Mouse (Mus musculus): ENCODE measurements around the gene Gtpbp10.

Gene Gtpbp10

GRCm38 (mm10) chr5:5559079-5559740, at the start of gene Gtpbp10:
Gene Gtpbp10, minus strand, starts transcription at chr5:5559538.
- peak; percentile 83 for DNase-seq (ENCODE audit: low read depth, low spot score)

- DNase-seq (ENCODE audit: low read depth, low spot score), result no peak
Observed at GRCm38 (mm10) chr5:5587686-5588085, 28.3 kb upstream of the Gtpbp10 start.

- no peak for DNase-seq (ENCODE audit: low read depth, low spot score)
Observed at GRCm38 (mm10) chr5:5573749-5574317, 14.5 kb upstream of the Gtpbp10 start, which contains the start of gene Gm8773. Gene Gm8773, plus strand, starts transcription at chr5:5573799.

- DNase-seq (ENCODE audit: low read depth, low spot score), result no peak
Observed at GRCm38 (mm10) chr5:5562435-5562834, 3.1 kb upstream of the Gtpbp10 start.

- no peak for DNase-seq (ENCODE audit: low read depth, low spot score)
Observed at GRCm38 (mm10) chr5:5561041-5561706, 1.8 kb upstream of the Gtpbp10 start.

GRCm38 (mm10) chr5:5559798-5560197, 460 bp upstream of the Gtpbp10 start:
- DNase-seq (ENCODE audit: low read depth, low spot score), result peak; percentile 1

GRCm38 (mm10) chr5:5551110-5551509, 8.2 kb downstream of the Gtpbp10 start:
- DNase-seq (ENCODE audit: low read depth, low spot score), result no peak

GRCm38 (mm10) chr5:5540385-5540784, 19.0 kb downstream of the Gtpbp10 start:
- no peak for DNase-seq (ENCODE audit: low read depth, low spot score)

- no peak for DNase-seq (ENCODE audit: low read depth, low spot score)
Observed at GRCm38 (mm10) chr5:5539771-5540170, 19.6 kb downstream of the Gtpbp10 start.

GRCm38 (mm10) chr5:5536131-5536530, 23.2 kb downstream of the Gtpbp10 start:
- no peak for DNase-seq (ENCODE audit: low read depth, low spot score)

GRCm38 (mm10) chr5:5533656-5534420, 25.5 kb downstream of the Gtpbp10 start:
- DNase-seq (ENCODE audit: low read depth, low spot score), result no peak

GRCm38 (mm10) chr5:5515411-5515810, 43.9 kb downstream of the Gtpbp10 start:
- no peak for DNase-seq (ENCODE audit: low read depth, low spot score)

- DNase-seq (ENCODE audit: low read depth, low spot score), result peak; percentile 93
Observed at GRCm38 (mm10) chr5:5514196-5515076, 44.9 kb downstream of the Gtpbp10 start, which contains the start of gene Cldn12. Gene Cldn12, minus strand, starts transcription at chr5:5514958.

- no peak for DNase-seq (ENCODE audit: low read depth, low spot score)
Observed at GRCm38 (mm10) chr5:5511401-5511800, 47.9 kb downstream of the Gtpbp10 start.

GRCm38 (mm10) chr5:5510989-5511388, 48.3 kb downstream of the Gtpbp10 start:
- no peak for DNase-seq (ENCODE audit: low read depth, low spot score)

- DNase-seq (ENCODE audit: low read depth, low spot score), result no peak
Observed at GRCm38 (mm10) chr5:5510304-5510887, 48.9 kb downstream of the Gtpbp10 start.

- no peak for DNase-seq (ENCODE audit: low read depth, low spot score)
Observed at GRCm38 (mm10) chr5:5508231-5508630, 51.1 kb downstream of the Gtpbp10 start.

- peak; percentile 36 for DNase-seq (ENCODE audit: low read depth, low spot score)
Observed at GRCm38 (mm10) chr5:5507701-5508225, 51.6 kb downstream of the Gtpbp10 start.

GRCm38 (mm10) chr5:5504456-5504855, 54.9 kb downstream of the Gtpbp10 start:
- DNase-seq (ENCODE audit: low read depth, low spot score), result no peak

- no peak for DNase-seq (ENCODE audit: low read depth, low spot score)
Observed at GRCm38 (mm10) chr5:5503381-5503780, 56.0 kb downstream of the Gtpbp10 start.
